Mouse (Mus musculus) B cell, adult 2 months (primary cell): Measurements from ENCODE around the gene Ccl22.
A peak's percentile ranks its signal among the peaks of the same experiment; 100 is the strongest.

Experiments used
- DNase-seq, 2 experiments: peaks; one replicate each; pipeline ENCODE4 v3.0.0; 2022

Ccl22 gene

DNA sequence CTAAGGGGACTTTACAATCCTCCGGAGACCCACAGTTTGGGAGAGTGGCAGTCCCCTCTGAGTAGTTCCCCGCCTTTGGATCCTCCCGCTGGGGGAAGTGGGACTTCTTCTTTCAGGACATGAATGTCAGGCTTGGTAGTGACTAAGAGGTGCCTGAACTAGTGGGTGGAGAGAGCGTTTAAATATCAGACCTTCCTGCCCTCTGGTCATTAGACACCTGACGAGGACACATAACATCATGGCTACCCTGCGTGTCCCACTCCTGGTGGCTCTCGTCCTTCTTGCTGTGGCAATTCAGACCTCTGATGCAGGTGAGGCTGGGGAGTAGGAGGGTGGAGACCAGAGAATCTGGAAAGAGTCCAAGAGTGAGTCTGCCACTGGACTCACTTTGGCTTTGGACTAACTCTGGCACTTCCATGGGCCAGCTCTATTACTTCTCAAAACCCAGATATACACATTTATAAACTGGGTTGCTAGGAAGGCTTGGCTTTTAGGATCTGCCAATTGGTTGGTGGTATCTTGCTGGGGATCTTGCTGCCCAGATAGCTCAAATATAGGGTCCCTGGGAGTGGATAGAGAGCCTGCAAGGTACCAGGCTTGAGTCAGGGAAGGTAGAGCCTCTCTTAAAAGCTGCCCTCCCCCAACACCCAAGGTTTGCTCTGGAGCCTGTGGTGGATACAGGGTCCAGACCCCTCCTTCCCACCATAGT is at the start of gene Ccl22:
TSS of gene Ccl22 (plus strand) at position 115 of the 709 bp plus-strand sequence.
- no peak for DNase-seq

DNA sequence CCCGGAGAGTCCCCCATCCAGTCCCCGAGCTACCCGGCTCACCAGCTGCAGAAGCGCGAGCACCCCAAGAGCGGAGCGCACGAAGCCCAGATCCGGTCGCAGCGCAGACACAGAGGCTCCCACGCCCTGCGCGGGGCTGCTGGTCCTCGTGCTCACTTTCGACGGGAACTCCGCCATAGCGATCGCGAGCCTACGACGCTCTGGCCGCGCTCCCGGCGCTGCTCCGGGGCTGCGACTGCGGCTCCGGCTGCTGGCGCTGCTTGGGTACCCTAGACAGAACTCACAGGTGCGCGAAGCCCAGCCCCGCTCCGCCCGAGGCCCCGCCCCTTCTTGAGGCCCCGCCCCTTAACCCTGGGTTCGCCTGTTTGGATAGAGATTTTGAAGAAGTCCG is 49.4 kb upstream of the Ccl22 start, which contains the start of gene Pllp:
TSS of gene Pllp (minus strand) at position 285 of the 391 bp plus-strand sequence.
- peak; percentile 66 to 69 for DNase-seq

- DNase-seq, result no peak
Measured at GRCm38 (mm10) chr8:94696566-94696965, 48.8 kb upstream of the Ccl22 start.

DNA sequence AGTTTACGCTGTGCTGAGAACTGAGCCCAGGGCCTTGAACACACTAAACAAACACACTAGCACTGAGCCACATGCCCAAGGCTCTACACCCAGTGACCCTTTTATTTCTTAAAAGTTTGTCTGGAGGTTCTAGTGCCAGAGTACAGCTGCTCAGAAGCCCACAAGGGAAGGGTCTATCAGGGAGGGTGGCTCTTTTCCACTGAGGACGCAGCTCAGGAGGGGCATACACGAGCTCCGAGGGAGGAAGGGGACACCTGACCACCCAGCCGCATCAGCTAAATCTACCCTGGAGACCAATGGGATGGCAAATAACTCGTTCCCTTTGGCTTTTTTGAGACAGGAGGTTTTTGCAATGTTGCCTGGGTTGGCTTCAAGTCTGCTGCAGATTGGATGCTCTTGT is 47.4 kb upstream of the Ccl22 start:
- no peak for DNase-seq

DNA sequence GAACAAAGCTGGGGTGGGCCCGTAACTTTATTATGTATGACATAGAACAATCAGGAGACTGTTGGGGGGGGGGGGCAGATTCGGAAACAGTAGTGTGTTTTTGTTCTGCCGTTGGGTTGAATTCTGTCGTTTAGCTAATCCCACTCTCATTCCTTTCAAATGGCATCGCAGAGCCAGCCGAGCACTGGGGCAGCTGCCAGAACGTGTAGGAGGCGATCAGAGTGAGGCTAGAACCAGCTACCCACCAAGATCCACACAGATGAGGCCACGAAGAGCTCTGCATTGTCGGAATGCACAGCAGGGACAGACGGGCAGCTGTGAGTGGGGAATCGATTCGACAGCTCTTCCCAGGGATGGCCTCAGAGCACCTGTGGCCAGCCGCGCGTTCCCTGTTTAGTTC is 46.0 kb upstream of the Ccl22 start:
- no peak for DNase-seq

DNA sequence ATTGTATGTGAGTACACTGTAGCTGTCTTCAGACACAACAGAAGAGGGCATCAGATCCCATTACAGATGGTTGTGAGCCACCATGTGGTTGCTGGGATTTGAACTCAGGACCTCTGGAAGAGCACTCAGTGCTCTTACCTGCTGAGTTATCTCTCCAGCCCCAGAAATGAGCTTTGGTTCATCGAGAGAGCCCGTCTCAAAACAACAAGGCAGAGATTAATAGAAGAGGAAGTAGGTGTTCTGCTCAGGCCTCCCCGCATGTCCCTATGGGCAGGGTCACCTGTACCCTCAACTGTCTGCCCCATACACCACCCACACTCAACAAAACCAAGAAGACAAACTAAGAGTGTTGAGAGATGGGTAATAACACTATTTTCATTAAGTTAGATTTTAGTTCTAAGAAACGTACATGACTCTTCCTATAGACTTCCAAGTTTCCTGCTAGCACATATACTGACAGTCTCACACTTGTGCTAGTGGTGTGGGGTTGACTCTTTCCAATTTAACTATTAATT is 44.9 kb upstream of the Ccl22 start:
- no peak for DNase-seq

GRCm38 (mm10) chr8:94702156-94702555 is 43.2 kb upstream of the Ccl22 start:
- no peak for DNase-seq

DNA sequence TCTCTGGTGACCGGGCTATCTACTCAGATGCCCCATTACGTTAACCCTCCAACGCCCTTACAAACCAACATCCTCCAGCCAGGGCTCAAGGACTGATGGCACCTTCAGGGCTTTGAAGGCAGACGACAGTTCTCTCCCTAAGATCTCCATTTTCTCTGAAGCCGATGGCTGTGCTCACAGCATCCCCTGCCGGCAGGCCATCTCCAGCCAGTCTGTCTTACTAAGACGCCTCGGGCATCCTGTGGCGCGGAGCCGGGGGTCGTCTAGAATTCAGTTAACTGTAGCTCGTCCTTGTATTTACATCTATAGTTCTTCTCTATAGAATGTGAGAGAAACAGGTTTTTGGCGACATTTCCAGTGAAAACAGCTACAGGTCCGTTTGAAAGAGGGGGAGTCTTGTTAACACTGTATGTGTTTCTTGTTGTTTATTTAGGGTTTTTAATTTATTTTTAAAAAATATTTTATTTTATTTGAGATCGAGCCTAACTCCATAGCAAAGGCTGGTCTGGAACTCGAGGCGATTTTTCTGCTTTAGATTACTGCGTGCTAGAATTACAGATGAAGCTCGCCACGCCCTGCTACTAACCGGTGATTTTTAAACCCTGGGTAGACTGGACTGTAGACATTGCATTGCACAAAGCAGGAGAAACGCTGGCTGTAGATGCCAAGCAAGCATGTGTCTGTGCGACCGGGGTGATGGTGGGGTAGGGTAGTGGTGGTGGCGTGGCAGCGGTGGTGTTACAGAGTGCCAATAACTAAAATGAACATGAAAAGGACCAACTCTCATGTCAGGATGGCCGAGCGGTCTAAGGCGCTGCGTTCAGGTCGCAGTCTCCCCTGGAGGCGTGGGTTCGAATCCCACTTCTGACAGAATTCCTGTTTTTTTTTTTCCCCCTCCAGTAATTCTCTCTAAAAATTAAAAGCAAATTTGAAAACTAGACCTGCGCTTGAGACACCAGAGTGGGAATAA is 42.3 kb upstream of the Ccl22 start:
- peak; percentile 81 to 83 for DNase-seq

- peak; percentile 98 to 99 for DNase-seq
Measured at GRCm38 (mm10) chr8:94703972-94704668, 41.3 kb upstream of the Ccl22 start.

DNA sequence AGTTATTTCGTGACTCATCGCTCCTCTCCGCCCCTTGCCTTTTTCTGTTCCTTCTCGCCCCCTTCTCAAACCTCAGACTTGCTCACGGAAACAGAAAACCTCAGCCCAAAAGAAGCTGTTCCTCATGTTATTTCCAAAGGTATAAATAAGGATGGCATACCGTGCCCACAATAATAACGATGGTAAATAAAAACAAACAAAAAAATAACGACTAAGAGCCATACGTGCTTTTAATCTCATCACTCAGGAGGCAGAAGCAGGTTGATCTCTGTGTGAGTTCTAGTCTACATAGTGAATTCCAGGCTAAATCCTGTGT is 40.8 kb upstream of the Ccl22 start:
- DNase-seq, result no peak

- no peak for DNase-seq
Measured at GRCm38 (mm10) chr8:94705581-94706245, 39.7 kb upstream of the Ccl22 start.

GRCm38 (mm10) chr8:94706732-94707395 is 38.5 kb upstream of the Ccl22 start:
- DNase-seq, result no peak

GRCm38 (mm10) chr8:94710336-94710735 is 35.1 kb upstream of the Ccl22 start:
- no peak for DNase-seq

DNA sequence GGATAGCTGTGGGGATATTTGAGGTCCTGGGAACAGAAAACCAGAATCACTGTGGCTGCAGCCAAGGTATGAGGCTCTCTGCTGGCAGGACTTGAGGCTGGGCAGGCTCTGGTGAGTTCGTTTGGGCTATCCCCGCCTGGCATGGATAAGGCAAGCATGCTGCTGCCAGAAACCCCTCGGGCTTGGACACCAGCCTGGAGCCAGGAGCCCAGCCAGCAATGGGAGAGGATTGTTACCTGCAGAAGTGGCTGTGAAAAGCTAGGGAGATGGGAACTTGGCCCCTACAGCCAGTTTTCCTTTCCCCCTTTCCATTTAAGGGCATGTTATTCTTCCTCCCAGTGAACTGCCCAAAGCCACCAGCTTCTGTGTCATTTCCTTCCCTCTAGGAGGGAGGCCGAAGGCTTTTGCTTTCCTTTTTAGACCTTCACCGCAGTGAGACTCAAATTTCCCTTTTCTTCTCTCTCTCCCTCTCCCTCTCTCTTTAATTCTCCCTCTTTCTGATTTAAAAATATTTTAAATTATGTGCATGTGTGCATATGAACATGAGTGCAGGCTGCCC is 34.2 kb upstream of the Ccl22 start:
- no peak for DNase-seq

DNA sequence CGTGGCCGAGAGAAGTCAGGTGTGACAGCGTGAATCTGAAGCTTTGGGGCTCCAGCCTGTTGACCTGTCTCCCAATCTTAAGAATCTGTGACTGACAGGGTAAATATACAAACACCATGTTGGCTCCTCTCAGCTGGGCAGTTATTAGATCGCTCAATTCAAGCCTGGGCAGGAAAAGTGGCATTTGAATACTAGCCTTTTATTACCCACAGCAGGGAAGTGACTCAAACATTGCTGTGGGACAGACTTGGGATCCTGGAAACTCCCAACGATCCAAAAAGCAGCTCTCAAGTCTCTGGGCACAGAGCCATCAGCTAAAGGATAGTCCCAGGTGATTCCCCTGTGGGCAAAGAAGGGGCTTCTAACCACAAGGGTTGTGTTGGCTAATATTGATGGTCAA is 30.8 kb upstream of the Ccl22 start:
- DNase-seq, result no peak

DNA sequence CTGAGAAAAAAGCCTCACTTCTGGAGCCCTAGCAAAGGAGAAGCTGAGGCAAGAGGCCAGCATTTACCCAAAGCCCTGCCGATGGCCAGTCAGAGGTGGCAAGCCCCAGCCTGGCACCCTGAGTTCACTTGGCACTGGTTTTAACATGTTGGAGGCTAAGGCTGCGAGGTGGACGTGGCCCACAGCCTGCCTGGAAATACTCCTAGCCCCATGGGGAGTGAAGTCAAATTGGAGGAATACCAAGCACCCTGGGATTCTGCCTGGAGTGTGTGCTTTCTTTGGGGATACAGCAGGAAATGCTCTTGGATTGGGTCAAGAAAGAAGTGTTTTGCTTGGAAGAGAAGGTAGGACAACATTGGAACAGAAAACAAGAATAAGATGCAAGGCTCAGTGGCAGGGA is 29.5 kb upstream of the Ccl22 start:
- DNase-seq, result no peak

DNA sequence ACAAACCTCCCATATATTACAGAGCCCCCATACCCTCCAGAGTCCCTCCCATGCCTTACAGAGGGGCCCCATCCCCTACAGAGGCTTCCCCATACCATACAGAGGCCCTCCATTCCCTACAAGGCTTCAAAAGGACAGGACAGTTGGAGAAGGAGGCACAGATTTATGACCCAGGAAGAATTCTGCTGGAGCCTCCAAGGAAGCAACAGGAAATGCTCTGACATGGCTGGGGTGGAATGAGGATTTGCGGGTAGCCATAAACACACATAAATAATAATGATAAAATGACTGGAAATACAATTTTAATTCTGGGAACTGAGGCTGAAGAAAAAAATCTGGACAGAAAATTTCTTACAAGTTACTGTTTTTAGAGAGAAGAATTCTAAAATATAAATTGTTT is 28.5 kb upstream of the Ccl22 start:
- DNase-seq, result no peak

DNA sequence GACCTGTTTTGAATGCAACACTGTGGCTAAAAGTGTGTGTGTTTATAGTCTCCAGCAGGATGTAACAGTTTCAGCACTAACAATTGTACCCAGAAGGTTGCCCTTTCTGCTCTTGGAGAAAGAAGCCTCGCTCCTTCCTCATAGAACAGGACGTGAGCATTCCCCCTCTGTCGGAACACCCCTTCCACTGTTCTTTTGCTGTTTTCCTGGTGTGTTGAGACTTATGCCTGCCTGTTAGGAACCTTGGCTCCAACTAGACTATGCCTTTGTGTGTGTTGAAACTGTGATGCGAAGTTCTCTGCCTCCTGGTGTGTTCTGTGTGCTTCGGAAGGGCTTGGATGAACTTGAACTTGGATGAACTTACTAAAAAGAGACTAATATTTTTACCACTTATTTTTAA is 19.4 kb upstream of the Ccl22 start:
- no peak for DNase-seq

DNA sequence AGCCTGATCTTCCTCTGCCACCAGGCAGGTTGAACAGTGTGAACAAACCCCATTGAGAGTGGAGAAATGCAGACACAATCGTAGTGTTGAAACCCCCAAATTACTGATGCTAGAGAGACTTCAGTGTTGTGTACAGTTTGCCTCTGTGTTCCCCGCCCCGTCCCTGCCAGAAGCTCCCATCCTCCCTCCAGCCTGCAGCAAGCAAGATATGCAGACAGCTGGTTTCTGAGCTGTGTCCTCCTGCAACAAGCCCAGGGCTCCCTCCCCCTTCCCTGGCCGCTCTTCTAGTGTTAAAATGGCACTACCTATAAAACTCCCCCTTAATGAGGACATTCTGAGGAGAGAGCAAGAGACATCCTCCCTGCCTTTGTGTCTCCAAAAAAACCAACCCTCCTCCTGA is 16.1 kb upstream of the Ccl22 start:
- DNase-seq, result no peak

DNA sequence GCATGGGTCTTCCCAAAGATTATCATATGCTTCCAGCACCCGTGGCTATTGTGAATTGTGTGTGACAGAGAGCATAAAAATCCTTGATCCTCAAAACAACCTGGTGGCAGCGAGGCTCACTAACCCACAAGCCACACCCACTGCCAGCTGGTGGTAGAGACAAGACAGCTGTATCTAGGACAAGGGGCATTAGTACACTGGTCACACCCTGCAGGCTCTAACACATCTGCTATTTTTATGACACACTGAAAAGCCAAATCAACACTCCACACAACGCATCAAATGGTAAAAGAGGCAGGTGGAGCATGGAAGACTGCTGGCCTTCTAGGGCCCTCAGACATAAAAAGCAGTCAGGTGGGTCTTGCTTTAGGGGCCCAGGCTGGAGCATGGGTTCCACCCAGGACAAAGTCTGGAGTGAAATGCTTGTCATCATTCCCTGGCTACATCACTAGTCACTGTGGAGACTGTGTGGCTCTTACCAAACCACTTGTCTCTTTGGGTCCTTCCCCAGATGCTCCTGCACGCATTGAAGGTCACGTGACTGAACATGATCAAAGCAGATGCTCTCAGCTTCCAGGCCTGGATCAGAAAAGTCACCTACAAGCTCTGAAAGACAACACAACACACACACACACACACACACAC is 11.4 kb upstream of the Ccl22 start:
- DNase-seq, result peak; percentile 14 to 27

- DNase-seq, result peak in 1 of 2 experiments; percentile 6
Measured at GRCm38 (mm10) chr8:94734735-94735350, 10.5 kb upstream of the Ccl22 start.
